Mouse (Mus musculus): Measurements from ENCODE around the gene Cacna1d. TPM values are rescaled to one million over a fixed set of nuclear protein-coding genes. Genes with fewer than 3 reads are reported as not detected.
A peak's percentile ranks its signal among the peaks of the same experiment; 100 is the strongest.

Cacna1d gene
- total and polyA plus RNA-seq, 2 experiments, result 0.55 to 0.72 TPM

GRCm38 (mm10) chr14:30378306-30378705, 112.9 kb downstream of the Cacna1d start:
- no peaks in the 10 kb centered on the region for H3K79me2 ChIP-seq (ENCODE audit: control insufficient read depth, insufficient read depth, low read length)
- WGBS, result 77% methylated on average over 1 of the region's 1 CpGs
- H3K4me3 ChIP-seq (ENCODE audit: insufficient read depth, low read depth, low read length), result no peak overlapping the region
- H3K9ac ChIP-seq (ENCODE audit: low read depth, low read length), result no peak overlapping the region
- H3K36me3 ChIP-seq (ENCODE audit: control insufficient read depth, insufficient read depth, low read length), result no peaks in the 10 kb centered on the region
- no peak overlapping the region for H3K27ac ChIP-seq (replicated peaks; ENCODE audit: insufficient read depth, low read depth, low read length)
- no peak for DNase-seq (ENCODE audit: extremely low read depth, low read depth, low spot score)
- H3K4me1 ChIP-seq (ENCODE audit: control insufficient read depth, insufficient read depth, low read length), result no peaks in the 10 kb centered on the region
- TF ChIP-seq POLR2A (IDR thresholded peaks at IDR 0.05; ENCODE audit: extremely low read depth, insufficient read depth, low read length) (no peak), CTCF (IDR thresholded peaks at IDR 0.05; ENCODE audit: low read depth, low read length) (no peak)
- no peaks in the 10 kb centered on the region for H3K27me3 ChIP-seq (ENCODE audit: control insufficient read depth, insufficient read depth, low read length)

GRCm38 (mm10) chr14:30372878-30373277, 118.4 kb downstream of the Cacna1d start:
- Histone ChIP-seq H3K4me1 (ENCODE audit: control insufficient read depth, insufficient read depth, low read length) (no peaks in the 10 kb centered on the region), H3K9ac (ENCODE audit: low read depth, low read length) (no peak overlapping the region), H3K27me3 (ENCODE audit: control insufficient read depth, insufficient read depth, low read length) (no peaks in the 10 kb centered on the region), H3K79me2 (ENCODE audit: control insufficient read depth, insufficient read depth, low read length) (no peaks in the 10 kb centered on the region), H3K27ac (replicated peaks; ENCODE audit: insufficient read depth, low read depth, low read length) (no peak overlapping the region), H3K4me3 (ENCODE audit: insufficient read depth, low read depth, low read length) (no peak overlapping the region), H3K36me3 (ENCODE audit: control insufficient read depth, insufficient read depth, low read length) (no peaks in the 10 kb centered on the region)
- no peak for DNase-seq (ENCODE audit: extremely low read depth, low read depth, low spot score)
- 42% methylated on average over 1 of the region's 1 CpGs for WGBS
- TF ChIP-seq POLR2A (IDR thresholded peaks at IDR 0.05; ENCODE audit: extremely low read depth, insufficient read depth, low read length) (no peak), CTCF (IDR thresholded peaks at IDR 0.05; ENCODE audit: low read depth, low read length) (peak; percentile 11; the same call in 1 of the 2 replicates)

GRCm38 (mm10) chr14:30371070-30371469, 120.2 kb downstream of the Cacna1d start:
- 75% methylated on average over 2 of the region's 2 CpGs for WGBS
- no peak for TF ChIP-seq POLR2A (IDR thresholded peaks at IDR 0.05; ENCODE audit: extremely low read depth, insufficient read depth, low read length)
- TF ChIP-seq CTCF (IDR thresholded peaks at IDR 0.05; ENCODE audit: low read depth, low read length), result 0 out of 2 replicates have a peak, but pooled peaks have one; percentile 21

GRCm38 (mm10) chr14:30367074-30367473, 124.2 kb downstream of the Cacna1d start:
- TF ChIP-seq POLR2A (IDR thresholded peaks at IDR 0.05; ENCODE audit: extremely low read depth, insufficient read depth, low read length), result no peak
- no peak for TF ChIP-seq CTCF (IDR thresholded peaks at IDR 0.05; ENCODE audit: low read depth, low read length)
- 84% methylated on average over 4 of the region's 4 CpGs for WGBS
- DNase-seq (ENCODE audit: extremely low read depth, low read depth, low spot score), result no peak
- Histone ChIP-seq H3K36me3 (ENCODE audit: control insufficient read depth, insufficient read depth, low read length) (no peaks in the 10 kb centered on the region), H3K9ac (ENCODE audit: low read depth, low read length) (no peak overlapping the region), H3K27ac (replicated peaks; ENCODE audit: insufficient read depth, low read depth, low read length) (no peak overlapping the region), H3K27me3 (ENCODE audit: control insufficient read depth, insufficient read depth, low read length) (no peaks in the 10 kb centered on the region), H3K79me2 (ENCODE audit: control insufficient read depth, insufficient read depth, low read length) (no peaks in the 10 kb centered on the region), H3K4me1 (ENCODE audit: control insufficient read depth, insufficient read depth, low read length) (no peaks in the 10 kb centered on the region), H3K4me3 (ENCODE audit: insufficient read depth, low read depth, low read length) (no peak overlapping the region)

More at GRCm38 (mm10) chr14:30371070-30371469, 120.2 kb downstream of the Cacna1d start:
- Histone ChIP-seq H3K36me3 (ENCODE audit: control insufficient read depth, insufficient read depth, low read length) (no peaks in the 10 kb centered on the region), H3K9ac (ENCODE audit: low read depth, low read length) (no peak overlapping the region), H3K27ac (replicated peaks; ENCODE audit: insufficient read depth, low read depth, low read length) (no peak overlapping the region), H3K4me3 (ENCODE audit: insufficient read depth, low read depth, low read length) (no peak overlapping the region), H3K4me1 (ENCODE audit: control insufficient read depth, insufficient read depth, low read length) (no peaks in the 10 kb centered on the region), H3K79me2 (ENCODE audit: control insufficient read depth, insufficient read depth, low read length) (no peaks in the 10 kb centered on the region), H3K27me3 (ENCODE audit: control insufficient read depth, insufficient read depth, low read length) (no peaks in the 10 kb centered on the region)
- no peak for DNase-seq (ENCODE audit: extremely low read depth, low read depth, low spot score)

- Histone ChIP-seq H3K36me3 (ENCODE audit: control insufficient read depth, insufficient read depth, low read length) (no peaks in the 10 kb centered on the region), H3K4me3 (ENCODE audit: insufficient read depth, low read depth, low read length) (no peak overlapping the region), H3K27ac (replicated peaks; ENCODE audit: insufficient read depth, low read depth, low read length) (no peak overlapping the region), H3K79me2 (ENCODE audit: control insufficient read depth, insufficient read depth, low read length) (no peaks in the 10 kb centered on the region), H3K27me3 (ENCODE audit: control insufficient read depth, insufficient read depth, low read length) (no peaks in the 10 kb centered on the region), H3K9ac (ENCODE audit: low read depth, low read length) (no peak overlapping the region), H3K4me1 (ENCODE audit: control insufficient read depth, insufficient read depth, low read length) (no peaks in the 10 kb centered on the region)
- whole genome bisulfite sequencing, result 81% methylated on average over 5 of the region's 5 CpGs
- no peak for DNase-seq (ENCODE audit: extremely low read depth, low read depth, low spot score)
- TF ChIP-seq POLR2A (IDR thresholded peaks at IDR 0.05; ENCODE audit: extremely low read depth, insufficient read depth, low read length), result no peak
- no peak for TF ChIP-seq CTCF (IDR thresholded peaks at IDR 0.05; ENCODE audit: low read depth, low read length)
Observed at GRCm38 (mm10) chr14:30365866-30366265, 125.4 kb downstream of the Cacna1d start.

GRCm38 (mm10) chr14:30363487-30364167, 127.6 kb downstream of the Cacna1d start:
- H3K4me3 ChIP-seq (ENCODE audit: insufficient read depth, low read depth, low read length), result no peak overlapping the region
- no peak overlapping the region for H3K27ac ChIP-seq (replicated peaks; ENCODE audit: insufficient read depth, low read depth, low read length)
- H3K4me1 ChIP-seq (ENCODE audit: control insufficient read depth, insufficient read depth, low read length), result no peaks in the 10 kb centered on the region
- 54% methylated on average over 3 of the region's 3 CpGs for WGBS
- no peaks in the 10 kb centered on the region for H3K79me2 ChIP-seq (ENCODE audit: control insufficient read depth, insufficient read depth, low read length)
- no peaks in the 10 kb centered on the region for H3K36me3 ChIP-seq (ENCODE audit: control insufficient read depth, insufficient read depth, low read length)
- TF ChIP-seq POLR2A (IDR thresholded peaks at IDR 0.05; ENCODE audit: extremely low read depth, insufficient read depth, low read length) (no peak), CTCF (IDR thresholded peaks at IDR 0.05; ENCODE audit: low read depth, low read length) (no peak)
- no peaks in the 10 kb centered on the region for H3K27me3 ChIP-seq (ENCODE audit: control insufficient read depth, insufficient read depth, low read length)
- H3K9ac ChIP-seq (ENCODE audit: low read depth, low read length), result no peak overlapping the region
- DNase-seq (ENCODE audit: extremely low read depth, low read depth, low spot score), result no peak

Measured in liver, adult 2 months (tissue).